Mouse (Mus musculus): ENCODE results near the gene Rem2.
A peak's percentile ranks its signal among the peaks of the same experiment; 100 is the strongest.

Gene Rem2

DNA sequence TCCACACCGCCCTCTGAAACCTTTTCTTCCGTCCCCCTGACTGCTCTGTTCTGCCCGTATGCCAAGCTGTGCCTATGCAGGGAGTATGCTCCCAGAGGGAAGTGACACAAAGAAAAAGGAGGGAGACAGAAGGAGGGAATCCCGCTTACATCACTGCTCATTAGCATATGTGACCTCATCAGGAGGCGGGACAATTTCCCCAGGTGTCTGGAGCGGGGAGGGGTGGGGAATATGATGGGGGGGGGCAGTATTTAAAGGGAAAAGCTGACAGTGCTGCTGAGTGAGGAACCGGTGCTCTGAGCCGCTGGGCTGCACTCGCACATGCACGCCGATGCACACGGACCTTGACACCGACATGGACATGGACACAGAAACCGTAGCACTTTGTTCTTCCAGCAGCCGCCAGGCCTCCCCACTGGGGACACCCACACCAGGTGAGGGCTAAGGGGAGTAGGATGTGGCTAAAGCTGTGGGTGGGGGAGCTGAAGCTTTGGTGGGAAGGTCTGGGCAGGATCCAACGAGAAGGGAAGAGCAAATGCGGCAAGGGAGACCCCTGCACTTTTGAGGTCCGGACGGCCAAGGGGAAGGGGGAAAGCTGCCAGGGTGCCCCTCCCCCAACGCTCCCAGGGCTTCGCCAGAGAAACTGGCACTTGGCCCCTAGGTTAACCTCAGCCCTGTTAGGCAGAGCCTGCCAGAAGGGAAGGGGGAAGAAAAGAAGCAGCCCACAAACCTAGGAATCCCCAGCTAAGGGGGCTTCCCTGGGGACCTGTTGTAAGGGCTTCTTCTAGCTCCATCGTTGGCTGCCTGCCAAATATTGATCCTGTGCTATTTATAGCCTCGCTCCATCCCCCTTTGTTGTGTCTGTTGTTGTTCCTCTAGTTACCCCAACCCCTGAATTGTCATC, at the start of gene Rem2:
Gene Rem2, plus strand, starts transcription at position 160 of the 904 bp plus-strand sequence.
- peak; percentile 82 for DNase-seq

GRCm38 (mm10) chr14:54426689-54427398, 49.1 kb upstream of the Rem2 start, which contains the start of gene Mrpl52:
Gene Mrpl52, plus strand, starts transcription at chr14:54426909.
- peak; percentile 92 for DNase-seq

GRCm38 (mm10) chr14:54427696-54428095, 48.2 kb upstream of the Rem2 start:
- DNase-seq: no peak

DNA sequence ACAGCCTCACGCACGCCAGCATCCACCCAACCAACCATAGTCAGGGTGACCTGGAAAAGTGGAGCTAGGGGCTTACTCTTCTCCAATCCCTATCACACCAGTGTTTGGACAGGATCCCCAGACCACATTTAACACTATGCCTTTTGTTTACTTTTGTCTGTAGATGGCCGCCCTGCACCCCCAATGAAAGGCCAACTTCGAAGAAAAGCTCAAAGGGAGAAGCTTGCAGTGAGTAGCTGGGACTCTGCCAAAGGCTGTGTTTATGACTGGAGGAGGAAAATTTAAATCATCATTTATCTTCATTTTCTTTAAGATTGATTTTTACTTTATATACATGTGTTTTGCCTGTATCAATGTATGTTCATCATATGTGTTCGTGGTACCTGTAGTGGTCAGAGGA, 47.5 kb upstream of the Rem2 start:
- no peak for DNase-seq

DNA sequence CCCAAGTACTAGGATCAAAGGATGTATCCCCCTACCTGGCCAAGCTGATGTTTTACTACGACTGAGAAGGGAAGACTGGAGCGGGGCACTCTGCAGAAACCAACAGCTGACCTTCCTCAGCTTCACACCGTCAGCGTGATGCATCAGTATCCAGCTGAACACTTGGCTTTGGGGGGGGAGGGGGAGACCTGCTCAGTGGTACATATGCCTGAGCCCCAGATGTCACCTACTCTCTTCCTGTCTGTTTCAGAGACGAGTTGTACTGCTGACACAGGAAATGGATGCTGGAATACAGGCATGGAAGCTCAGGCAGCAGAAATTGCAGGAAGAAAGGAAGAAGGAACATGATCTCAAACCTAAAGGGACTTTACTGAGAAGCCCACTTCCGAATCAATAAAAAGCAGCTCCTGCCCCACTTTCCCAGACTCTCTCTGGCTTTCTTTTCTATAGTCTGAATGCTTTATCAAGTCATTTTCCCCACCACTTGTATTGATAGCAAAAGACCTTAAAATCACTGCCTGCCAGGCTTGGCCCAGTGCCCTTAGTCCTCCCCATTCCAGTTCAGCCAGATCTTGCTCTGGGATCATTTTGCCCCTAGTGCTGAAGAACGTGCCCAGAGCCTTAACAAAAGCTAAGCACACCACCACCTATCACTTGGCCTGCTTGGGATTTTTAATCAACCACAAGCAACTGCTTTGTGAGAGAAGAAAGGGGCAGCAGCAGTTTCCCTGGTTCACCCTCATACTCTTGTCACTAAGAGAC, 46.4 kb upstream of the Rem2 start:
- no peak for DNase-seq

- no peak for DNase-seq
These were observed 45.3 kb upstream of the Rem2 start for GRCm38 (mm10) chr14:54430406-54431145.

- peak; percentile 30 for DNase-seq
These were observed 44.4 kb upstream of the Rem2 start, which contains the start of gene Mmp14 for GRCm38 (mm10) chr14:54431334-54432077. Gene Mmp14, plus strand, starts transcription at chr14:54431612.

- DNase-seq: no peak
These were observed 43.6 kb upstream of the Rem2 start for GRCm38 (mm10) chr14:54432078-54432836.

DNA sequence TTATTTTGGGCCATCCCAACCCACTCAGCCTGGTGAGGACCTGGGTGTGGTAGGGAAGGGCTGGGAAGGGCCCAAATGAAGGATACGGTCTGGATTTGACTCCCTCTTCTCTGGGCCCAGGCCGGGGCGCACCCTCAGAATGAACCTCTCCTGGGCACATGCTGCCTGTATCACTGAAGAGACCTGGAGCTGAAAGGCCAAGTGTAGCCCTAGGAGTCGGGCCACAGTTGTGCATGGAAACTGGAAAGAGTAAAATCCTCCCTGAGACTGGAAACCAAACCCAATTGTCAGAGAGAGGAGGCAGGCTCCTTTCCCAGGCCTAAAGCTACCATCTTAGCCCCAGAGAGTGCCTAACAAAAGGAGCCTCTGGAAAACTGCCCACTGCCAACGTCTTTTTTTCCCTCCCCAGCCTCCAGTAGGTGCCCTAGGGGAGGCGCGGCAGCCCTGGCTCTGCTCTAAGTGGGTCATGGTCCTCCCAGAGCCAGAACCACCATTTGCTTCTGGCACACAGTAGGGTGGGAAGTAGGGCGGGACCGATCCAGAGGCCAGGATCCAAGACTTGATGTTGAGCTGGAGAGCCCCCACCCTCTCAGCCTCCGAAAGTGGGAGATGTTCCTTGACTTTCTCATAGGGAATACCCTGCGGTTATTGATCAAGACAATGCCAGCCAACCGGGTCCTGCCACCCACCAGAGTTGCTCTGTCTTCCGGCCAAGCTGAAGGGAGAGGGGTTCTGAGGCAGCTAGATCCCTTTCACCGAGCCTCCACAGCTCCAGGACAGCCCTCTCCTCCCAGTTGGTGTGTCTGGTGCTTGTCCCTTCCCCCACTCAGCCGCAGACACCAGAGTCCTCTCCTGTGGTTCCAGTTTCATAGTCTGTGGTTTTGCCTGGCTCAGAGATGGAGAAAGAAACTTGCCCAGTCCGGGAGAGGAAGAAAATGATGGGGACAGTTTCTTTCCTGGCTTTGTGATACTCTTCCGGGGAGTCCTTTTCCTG, 42.8 kb upstream of the Rem2 start:
- peak; percentile 28 for DNase-seq

DNA sequence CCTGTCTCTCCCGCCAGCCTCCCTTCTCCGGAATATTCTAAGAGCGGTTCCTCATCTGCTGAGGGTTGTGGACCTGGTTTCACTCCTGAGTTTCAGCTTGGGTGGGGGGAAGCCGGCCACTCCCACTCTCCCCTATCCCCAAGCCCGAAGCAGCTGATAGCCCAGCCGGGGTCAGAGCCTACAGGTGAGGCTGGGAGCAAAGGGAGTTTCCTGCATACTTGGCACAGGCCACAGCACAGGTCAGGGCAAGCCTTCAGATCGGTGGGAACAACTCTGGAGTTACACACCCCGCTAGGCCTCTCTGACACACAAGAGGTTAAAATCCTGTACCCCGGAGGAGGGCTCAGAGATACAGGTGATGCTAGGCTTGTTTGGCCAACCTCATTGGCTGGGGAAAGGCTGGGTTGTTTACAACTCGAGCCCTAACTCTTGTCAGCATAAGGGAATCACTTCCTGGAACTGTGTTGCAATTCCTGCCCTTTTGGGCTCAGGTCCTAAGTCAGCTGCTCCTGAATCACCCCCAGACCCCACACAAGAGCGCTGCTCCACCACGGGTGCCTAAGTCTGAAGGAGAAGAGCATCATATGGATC, 41.9 kb upstream of the Rem2 start:
- no peak for DNase-seq

GRCm38 (mm10) chr14:54435194-54435918, 40.5 kb upstream of the Rem2 start:
- no peak for DNase-seq

GRCm38 (mm10) chr14:54439155-54439554, 36.7 kb upstream of the Rem2 start:
- DNase-seq: no peak

- no peak for DNase-seq
These were observed 36.3 kb upstream of the Rem2 start for GRCm38 (mm10) chr14:54439610-54440009.

DNA sequence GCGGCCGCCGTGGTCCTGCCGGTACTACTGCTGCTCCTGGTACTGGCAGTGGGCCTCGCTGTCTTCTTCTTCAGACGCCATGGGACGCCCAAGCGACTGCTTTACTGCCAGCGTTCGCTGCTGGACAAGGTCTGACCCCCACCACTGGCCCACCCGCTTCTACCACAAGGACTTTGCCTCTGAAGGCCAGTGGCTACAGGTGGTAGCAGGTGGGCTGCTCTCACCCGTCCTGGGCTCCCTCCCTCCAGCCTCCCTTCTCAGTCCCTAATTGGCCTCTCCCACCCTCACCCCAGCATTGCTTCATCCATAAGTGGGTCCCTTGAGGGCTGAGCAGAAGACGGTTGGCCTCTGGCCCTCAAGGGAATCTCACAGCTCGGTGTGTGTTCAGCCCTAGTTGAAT, 35.4 kb upstream of the Rem2 start:
- no peak for DNase-seq

DNA sequence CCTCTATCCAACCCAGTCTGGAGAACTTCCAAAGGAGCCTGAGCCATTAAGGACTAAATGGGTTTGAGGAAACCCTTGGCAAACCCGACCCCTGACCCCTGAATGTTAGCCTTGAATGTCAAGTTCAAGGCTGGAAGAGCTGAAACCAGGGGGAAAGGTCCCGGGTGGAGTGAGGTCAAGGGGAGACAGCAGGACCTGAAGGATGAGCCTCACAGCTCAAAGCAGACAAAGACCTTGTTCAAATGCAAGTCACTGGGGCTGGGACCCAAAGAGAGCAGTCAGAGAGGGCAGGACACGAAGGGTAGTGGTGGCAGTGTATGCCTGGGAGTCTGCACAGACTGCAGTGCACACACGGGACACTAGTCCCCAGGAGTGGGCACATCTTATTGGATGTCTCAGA, 34.5 kb upstream of the Rem2 start:
- DNase-seq: no peak

GRCm38 (mm10) chr14:54442548-54442947, 33.4 kb upstream of the Rem2 start:
- DNase-seq: no peak

DNA sequence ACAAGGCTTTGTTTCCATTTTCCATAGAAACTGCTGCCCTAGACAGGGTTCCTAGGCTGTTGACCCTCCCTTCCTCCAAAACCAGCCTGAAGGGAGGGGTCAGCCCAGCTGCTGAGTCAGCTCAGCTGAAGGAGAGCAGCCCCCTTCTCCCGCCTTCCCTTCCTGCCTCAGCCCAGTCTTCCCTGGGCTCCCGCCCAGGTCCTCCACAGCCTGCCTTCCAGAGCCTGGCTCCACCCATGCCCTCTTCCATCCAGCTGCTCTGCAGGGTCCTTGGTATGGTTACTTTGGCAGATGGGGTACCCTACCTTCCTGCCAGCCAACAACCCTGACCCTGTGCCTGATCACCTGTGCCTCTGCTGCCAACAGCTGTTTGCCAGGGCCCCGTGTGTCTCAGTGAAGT, 32.7 kb upstream of the Rem2 start:
- no peak for DNase-seq
